Mouse (Mus musculus) E14TG2a.4 (cell line): Measurements from ENCODE around the gene Tspan5.

ENCODE experiments used
- CTCF ChIP-seq: conservative IDR thresholded peaks from 2 replicates; pipeline ENCODE4 v1.5.1; 2014; ENCODE audit warnings: low read length
- NANOG ChIP-seq: IDR thresholded peaks from 2 replicates; pipeline ENCODE4 v1.6.1; 2014; ENCODE audit warnings: borderline replicate concordance, low read length, mixed read lengths
- POU5F1 ChIP-seq: IDR thresholded peaks from 2 replicates; pipeline ENCODE4 v1.6.1; 2014; ENCODE audit warnings: low read length, borderline replicate concordance

DNA sequence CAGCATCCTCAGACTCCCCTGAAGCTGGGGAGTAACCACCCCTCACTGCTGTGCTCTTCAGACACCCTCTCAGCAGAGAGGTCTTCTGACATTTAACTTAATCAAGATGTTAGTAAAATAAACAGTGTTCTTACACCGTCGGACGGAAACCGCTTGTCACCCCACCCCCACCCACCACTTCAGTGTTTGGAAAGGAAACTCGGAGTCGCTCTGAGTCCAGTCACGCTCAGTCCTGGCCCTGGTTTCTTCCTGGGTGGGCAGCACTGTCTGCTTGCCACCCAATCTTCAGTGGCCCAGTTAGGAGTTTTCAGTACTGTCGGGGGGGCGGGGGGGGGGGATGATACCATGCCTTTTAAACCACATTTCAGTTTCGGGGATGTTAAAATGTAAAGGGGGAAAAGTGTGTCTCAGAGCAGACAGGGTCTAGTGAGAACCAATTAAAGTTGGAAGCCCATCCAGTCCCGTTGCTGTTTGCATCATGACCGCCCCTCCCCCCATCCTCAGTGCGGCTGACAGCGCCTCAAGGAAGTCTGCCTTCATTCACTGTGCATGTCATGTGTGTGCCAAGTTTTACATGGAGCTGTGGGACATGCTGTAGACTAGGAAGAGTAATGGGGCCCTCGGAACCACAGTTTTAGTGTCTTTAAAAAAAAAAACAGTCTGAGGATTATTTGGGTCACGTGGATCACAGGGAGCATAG, 125.3 kb downstream of the Tspan5 start:
- TF ChIP-seq CTCF = no peak
- no peak for TF ChIP-seq NANOG
- TF ChIP-seq POU5F1 = no peak
